Mouse (Mus musculus): ENCODE results near the gene Fmnl2.

Fmnl2 gene

DNA sequence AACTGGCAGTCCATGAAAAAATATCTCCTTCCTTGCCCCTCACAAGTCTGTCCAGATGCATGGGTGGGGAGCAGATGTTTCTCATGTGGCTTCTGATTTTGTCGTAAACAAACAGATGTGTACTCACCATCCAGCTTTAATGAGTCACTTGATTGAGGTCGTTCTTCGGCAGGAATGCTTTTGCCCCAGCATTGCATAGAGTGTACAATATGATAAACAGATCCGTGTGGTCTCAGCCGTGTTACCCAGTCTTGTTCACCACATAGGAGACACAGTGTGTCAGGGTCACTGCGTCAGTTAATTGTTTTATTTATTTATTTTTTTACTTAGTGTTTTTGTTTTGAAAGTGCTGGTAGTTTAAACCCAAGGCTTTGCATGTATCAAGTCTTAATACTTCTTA lies 189.4 kb downstream of the Fmnl2 start:
- no peak for DNase-seq (ENCODE audit: low read depth)

DNA sequence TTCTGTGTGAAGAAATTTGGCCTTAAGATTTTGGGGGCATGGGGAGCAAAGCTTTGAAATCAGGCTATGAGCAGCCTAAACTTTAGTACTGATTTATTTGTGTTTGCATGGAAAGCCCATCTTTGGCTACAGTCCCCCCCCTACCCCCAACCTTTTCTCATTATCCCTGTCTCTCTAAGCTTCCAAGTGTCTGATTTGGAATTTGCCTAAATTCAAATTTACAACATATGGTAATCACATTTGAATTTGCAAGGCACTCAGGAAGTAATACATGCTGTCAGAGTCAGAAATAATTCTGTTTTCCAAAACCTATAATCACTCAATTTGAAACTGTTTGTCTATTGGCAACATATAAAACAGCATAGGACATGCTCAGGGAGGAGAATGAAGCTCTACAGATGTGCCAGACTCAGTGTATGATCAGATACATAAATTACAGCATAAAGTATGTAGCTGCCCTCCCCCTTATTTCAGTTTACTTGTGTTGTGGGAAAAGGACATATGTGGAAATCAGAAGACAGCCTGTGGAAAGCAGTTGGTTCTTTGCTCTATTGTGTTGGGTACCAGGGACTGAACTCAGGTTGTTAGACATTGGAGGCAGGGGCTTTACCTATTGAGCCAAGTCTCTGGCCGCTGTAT lies 190.2 kb downstream of the Fmnl2 start:
- DNase-seq (ENCODE audit: low read depth) = no peak

DNA sequence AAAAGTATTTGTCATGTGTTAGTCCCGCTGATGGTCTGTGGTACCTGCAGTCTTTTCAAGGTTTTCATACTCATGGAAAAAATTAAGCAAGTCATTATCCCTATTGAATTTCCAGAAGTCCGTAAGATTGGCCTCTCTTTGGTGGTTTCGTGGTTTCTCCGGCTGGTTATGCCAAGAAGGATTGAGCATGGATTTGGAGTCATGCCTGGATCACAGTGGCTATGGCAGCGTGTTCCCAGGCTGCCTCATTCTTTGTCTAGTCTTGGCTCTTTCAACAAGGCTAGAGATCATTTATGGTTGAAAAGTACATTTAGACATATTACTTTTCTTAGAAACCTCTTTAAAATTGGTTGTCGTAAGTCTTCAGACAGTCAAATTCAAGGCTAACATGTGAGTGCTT lies 192.7 kb downstream of the Fmnl2 start:
- DNase-seq (ENCODE audit: low read depth) = peak; percentile 64

DNA sequence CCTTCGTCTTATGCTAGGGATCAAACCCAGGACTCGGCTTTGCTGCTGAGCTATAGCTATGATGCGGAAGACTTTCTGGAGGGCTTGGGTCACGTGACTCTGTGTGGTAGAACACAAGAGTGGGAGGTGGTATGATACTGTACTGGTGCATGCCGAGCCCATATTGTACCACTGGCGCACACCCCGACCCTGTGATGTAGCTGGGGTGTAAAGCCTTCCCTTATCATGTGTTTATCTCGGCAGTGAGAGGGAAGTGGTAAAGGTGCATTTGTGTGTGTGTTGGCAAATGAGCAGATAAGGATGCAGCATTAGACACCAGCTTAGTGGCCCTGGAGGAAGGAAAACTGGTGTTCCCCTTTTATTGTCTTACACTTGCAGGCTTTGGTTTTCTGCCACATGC lies 193.8 kb downstream of the Fmnl2 start:
- no peak for DNase-seq (ENCODE audit: low read depth)

DNA sequence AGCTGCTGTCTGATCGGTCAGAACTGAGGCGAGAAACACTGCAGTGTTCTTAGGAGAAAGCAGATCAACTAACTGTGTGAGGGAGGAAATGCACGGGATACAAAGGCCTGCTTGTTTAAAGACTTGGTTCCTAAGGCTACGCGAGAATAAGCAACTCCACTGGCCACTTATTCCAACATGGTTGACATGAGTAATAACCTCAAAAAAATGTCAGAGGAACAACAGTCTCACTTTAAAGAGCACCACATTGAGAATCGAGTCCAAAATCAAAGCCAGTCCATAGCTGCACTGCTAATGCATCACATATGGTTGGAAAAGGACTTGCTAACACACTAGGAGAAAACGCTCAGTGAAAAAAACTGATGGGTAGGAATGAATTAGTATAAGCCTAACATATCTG lies 196.1 kb downstream of the Fmnl2 start:
- peak; percentile 78 for DNase-seq (ENCODE audit: low read depth)

DNA sequence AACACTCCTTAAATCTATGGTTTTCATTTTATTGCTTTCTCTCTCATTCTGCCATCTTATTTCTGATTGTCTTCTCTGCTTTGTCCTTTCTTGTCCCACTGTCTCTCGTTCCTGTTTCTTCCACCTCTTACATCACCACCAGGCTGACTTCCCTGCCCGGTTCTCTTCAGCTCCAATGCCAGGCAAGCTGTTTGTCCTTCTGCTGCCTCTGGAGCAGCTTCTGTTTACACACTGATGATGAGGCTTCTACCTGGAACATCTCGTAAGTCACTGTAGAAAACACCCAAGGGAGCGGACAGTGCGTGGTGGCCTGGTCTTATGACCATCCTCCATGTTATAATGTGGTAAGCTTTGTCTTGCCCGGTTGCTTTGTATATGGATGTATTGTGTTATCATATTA lies 198.9 kb downstream of the Fmnl2 start:
- DNase-seq (ENCODE audit: low read depth) = no peak

DNA sequence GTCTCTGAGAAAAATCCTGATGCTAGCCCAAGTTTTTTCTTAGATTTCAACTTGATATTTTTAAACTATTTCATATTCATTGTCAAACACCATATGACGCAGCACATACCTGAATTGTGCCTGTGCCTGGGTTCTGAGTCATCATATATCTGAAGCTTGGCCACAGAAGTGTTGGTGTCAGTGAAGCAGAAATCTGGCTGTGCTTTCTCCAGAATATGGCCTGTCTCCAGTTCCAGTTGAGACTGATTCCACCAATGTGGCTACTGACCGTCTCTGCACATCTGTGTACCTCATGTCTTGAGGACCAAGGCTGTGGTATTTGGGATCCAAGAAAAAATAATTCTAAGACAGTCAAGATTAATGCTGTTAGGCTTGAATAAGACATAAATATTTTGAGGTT lies 199.6 kb downstream of the Fmnl2 start:
- DNase-seq (ENCODE audit: low read depth) = peak; percentile 74

DNA sequence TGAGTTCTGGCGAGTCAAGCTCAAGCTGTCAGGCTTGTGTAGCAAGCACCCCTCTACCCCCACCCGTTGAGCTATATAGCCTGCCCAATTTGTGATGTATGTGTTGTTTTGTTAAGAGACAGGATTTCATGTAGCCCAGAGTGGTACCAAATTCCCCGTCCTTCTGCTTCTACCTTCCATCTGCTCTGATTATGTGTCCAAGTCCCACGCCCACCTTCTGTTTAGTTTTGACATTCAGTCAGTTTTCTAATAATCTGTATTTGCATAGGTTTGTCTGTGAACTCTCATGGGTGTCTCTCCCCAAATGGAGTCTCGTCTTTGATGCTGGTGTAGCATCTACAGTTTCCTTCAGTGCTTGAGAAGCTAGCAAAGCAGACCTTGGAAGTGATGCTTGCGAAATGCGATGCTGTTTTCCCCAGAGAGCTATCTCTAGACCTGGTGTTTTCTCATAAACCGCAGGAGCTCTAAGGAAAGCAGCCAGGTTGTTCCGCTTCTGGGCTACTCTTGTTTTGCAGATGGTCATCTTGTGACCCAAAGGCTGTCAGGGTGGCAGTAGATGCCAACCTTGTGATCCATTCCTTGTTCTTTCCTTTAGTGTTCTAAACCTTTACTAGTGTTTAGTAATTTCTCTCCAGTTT lies 203.8 kb downstream of the Fmnl2 start:
- DNase-seq (ENCODE audit: low read depth) = no peak

DNA sequence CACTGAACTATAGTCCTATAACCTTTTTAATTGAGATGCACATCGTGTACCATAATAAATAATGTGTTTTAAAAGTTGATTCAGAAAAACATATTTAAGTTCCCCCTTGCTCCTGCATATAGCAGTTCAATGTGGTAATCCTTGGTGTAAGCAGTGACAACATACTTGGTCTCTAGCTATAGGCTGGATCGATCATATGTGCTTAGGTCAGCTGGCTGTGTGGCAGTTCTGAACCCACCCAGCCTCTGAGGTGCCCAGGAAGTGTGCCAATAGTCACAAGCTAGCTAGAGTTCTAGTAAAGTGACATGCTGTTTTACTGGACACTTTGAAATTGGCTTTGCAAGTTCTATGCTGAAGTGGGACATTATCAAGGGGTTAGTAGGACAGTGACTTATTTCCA lies 209.3 kb downstream of the Fmnl2 start:
- DNase-seq (ENCODE audit: low read depth) = no peak

DNA sequence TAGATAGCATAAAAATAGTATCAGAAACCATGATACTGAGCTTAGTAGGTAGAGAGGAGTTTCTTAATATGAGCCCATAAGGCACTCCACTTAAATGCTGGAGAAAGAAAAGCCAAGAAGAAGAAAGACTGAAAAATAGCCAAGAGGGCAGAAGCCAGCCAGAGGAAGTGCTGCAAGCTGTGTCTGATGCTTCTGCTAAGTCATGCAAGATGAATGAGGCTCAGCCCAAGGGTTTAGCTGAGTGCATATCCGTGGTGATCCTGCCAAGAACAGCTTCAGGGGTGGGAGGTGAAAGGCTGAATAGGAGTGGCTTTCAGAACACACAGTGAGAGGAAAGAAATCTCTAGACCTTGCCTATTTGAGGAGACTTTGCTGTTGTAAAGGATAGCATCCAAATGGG lies 212.9 kb downstream of the Fmnl2 start:
- peak; percentile 81 for DNase-seq (ENCODE audit: low read depth)

DNA sequence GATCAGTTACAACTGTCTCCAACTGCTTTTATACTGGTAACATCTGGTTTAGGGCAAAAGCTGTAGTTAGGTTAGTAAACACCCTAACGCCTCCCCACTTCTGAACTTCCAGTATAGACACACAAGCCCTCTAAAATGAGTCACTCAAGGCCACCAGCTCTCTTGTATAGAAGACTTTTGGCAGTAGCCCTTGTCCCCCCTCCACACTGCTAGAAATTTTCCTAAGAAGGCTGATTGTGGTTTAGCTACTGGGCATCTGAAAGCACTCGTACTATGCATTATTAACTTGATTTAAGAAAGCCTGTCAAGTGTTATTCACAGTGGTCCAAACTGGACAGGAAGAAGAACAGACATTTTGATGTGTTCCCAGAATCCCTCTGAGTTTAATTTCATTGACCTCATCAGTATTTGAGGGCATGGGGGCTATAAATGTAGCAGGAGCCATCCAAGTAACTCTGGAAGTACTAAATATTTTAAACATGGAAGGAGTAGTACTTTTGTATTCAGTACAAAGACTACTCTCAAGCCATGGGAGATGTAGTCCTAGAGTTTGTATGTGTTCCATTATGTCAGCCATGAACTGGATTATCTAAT lies 222.1 kb downstream of the Fmnl2 start:
- DNase-seq (ENCODE audit: low read depth) = no peak

DNA sequence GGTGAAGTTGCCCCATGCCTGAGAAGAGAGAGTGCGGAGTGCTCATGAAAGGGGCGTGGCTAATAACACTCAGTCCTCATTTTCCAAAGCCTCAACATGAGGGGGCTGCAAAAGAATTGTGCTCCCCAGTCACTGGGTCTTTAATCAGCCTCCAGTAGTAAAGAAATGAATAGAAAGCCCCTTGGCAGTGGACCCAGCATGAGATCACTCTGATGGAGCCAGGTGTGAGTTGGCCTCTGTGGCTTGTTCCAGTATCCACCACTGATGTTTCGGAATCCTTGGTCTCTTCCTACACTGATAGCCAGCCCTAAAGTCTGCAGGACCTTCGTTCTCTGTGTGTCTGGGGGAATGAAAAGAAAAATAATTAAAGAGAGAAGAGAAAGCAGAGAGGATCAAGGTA lies 224.4 kb downstream of the Fmnl2 start:
- no peak for DNase-seq (ENCODE audit: low read depth)

DNA sequence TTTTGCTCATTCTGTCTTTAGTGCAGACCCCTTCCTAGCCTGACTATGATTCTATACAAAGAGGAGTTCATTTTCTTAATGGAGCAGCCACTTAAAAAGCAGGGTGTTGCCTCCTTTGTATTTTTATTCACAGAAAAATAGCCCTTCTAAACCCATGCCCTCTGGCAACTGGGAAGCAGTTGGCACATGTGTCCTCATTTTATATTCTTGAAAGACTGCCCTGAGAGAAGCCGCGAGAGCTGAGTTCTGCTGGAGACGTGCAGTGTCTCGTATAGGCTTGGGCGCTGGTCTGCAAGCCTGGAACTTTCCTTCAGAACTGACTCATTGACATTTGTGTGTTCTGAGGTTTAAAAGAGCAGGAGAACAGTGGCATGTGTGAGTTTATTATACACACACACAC lies 224.8 kb downstream of the Fmnl2 start:
- DNase-seq (ENCODE audit: low read depth) = no peak

DNA sequence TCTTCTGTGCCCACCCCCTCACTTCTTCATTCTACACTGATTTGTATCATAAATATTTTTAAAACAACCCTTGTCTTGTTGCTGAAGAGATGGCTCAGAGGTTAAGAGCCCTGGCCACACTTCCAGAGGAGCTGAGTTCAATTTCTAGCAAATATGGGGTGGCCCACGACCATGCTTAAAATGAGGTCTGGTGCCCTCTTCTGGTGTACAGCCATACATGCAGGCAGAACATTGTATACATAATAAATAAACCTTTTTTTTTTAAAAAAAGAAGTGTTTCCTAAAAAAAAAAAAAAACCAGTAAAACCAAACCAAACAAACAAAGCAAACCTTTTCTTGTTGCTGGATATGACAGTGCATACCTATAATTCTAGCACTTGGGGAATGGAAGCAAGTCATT lies 225.6 kb downstream of the Fmnl2 start:
- DNase-seq (ENCODE audit: low read depth) = peak; percentile 67

DNA sequence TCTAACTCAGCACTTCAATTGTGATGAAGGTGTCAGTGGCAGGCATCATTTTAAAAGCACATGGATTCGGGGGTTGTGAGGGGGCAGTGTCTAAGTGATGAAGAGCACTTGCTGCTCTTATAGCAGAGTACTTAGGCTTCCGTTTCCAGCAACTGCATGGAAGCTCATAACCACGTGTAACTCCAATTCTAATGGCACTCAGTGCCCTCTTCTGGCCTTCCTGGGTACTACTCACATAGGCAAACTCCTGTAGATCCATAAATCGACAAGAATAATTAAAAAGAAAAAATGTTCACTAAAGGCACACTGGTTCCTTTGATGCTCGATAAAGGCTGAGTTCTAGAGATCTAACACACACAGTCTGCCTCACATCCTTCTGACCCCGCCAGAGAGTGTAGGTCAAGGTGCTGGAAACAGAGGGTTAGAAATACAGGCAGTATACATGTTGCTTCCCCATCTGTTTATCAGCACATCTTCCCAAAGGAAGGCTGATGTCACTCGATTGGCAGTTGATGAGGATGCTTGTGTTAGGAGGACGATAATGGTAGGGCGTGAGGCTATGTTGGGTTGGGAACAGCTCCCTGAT lies 228.1 kb downstream of the Fmnl2 start:
- peak; percentile 76 for DNase-seq (ENCODE audit: low read depth)

DNA sequence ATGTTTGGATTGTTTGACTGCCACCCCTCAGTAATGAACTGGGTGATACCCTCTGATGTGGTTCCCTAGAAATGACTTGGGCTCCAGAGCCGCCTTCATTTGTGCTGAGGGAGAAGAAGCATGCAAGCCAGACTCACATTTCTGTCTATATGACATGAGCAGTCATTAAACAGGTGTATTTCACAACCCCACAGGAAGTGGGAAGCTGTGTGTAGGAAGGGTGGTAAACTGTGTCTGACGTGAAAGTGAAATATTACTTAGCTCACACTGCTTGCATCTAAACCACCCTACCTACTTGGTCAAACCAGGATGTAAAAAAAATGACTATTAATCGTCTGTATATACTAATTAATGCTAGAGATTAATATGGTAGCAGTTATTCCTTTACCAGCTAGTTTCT lies 231.1 kb downstream of the Fmnl2 start:
- no peak for DNase-seq (ENCODE audit: low read depth)

DNA sequence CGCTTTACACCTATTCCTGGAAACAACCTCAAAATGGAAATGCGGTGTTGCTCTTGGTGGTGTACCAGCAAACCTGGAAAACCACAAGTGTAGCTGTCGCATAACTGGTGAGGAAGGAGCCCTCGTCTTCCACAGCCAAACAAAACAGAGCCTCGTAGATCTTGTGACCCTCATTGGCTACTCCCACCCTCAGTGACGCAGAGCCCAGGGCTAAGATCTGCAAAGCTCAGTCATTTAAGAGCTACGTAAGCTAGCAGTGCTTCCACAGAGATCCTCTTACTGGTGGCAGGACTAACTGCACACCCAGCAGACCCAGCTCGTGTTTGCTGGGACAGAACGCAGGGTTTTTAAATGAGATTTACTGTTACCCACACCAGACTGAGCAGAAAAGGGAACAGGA lies 237.4 kb downstream of the Fmnl2 start:
- no peak for DNase-seq (ENCODE audit: low read depth)

DNA sequence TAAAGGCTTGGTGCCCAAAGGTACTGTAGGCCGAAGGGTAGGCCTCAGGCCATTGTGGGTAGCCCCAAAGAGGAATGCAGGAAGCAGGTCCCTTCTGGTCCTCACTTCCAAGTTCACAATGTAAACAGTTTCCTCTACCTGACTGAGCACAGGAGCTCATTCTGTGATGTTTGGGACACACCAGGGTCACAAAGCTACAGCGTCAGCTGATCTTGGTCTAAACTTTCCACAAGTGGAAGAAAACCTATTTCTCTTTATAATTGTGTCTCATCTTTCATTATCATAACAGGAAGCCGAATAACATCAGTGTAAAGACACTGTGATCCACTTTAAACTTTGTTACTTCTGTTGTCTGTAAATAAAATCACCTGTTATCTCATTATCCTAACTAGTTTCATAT lies 237.8 kb downstream of the Fmnl2 start:
- no peak for DNase-seq (ENCODE audit: low read depth)

DNA sequence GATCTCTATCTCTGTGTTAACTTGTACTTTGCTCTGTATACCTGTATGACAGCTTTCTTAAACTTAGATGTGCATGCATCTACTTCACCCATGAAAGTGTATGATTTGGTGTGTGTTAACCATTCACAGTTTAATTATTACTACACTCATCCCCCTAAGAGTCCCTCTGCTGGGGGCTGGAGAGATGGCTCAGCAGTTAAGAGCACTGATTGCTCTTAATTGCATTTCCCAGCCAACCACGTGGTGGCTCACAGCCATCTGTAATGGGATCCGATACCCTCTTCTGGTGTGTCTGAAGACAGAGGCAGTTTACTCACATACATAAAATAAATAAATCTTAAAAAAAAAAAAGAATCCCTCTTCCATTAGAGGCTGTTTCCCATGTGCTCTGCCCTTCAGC lies 242.4 kb downstream of the Fmnl2 start:
- no peak for DNase-seq (ENCODE audit: low read depth)

DNA sequence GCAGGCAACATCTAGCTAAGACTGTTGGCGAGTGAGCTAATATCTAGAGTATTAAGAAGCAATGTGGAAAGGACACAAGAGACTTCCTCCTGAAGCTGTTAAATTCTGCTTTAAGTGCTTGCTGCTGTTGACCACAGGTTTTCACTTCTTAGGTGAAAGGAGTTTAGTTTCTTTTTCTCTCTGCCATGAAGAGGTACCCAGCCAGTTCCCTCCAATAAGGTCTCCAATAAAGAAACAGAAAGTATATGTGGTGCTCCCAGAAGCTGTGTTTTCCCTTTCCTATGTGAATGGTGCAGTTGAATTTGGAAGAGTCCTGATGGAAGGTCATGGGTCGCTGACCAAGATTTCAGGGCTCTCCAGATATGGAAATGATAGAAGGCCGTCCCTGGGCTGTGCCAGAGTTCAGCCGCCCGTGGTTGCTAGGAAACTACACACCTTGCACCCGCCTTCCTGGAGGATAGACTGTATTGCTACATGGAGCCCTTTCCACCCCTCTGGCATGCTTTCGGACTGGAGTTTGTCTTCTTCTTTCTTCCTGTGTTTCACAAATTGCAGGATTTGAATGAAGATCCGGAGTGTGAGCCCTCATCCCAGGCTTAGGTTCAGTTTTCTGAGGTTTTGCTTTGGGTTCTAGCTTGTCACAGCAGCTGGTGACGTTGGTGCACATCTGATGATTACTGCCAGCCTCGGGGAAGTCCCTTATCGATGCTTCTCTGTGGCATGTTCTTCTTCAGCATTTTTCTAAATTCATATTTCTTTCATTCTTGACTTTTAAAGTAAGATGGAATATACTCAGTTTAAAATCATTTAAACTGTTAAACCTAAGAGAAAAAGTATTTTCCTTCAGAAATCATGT lies 244.5 kb downstream of the Fmnl2 start:
- no peak for DNase-seq (ENCODE audit: low read depth)

DNA sequence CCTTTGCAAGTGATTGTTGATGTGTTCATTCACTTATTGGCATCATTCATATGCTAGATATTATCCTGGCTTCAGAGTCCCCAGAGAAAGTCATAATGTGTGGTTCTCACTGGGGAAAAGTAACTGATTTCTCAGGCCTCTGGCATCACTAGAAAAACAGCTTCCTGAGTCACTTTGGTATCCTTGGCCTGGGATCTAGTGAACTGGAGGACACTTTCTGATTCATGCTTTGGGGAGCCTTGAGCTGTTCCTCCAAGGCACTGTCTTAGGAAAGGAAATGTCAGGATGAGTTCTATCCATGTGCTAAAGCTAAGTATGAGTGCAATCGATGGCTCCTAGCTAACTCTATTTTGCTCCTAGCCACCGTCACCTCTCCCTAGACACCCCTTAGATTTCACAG lies 245.2 kb downstream of the Fmnl2 start:
- no peak for DNase-seq (ENCODE audit: low read depth)

DNA sequence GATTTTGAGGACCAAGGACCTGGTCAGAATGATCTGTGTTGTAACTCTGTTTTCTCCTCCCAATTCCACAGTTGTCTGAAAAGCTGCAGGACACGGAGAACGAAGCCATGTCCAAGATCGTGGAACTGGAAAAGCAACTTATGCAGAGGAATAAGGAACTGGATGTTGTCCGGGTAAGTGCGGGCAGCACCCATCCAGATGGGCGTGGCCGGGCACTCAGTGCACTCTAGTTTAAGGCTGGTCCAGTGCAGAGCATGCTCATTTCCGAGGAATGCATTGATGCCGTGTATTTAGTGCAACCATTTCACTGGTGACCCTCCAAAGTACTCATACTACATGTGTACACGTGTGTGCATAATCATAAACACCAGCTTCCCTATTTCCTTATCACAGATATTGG lies 247.7 kb downstream of the Fmnl2 start:
- DNase-seq (ENCODE audit: low read depth) = no peak

DNA sequence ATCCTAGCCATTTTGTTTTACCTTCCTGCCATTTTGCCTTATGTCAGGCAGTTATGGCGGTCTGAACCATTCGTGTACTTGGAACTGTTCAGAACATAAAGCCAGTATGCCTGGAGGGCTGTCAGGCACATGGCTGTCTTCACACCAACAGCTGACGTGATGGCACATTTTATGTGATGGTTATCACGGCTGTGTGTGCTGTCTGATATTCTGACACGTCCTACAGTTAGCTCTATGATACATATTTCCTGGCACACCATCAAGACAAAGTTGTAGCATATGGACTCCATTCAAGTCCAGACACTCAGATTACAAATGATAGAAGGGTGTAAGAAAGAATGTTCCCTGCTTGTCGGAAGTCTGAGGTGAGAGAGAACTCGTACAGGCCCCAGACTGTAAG lies 248.4 kb downstream of the Fmnl2 start:
- DNase-seq (ENCODE audit: low read depth) = no peak
